Mouse (Mus musculus) left cerebral cortex, postnatal 10 days (tissue): Measurements from ENCODE around the gene 6030468B19Rik. TPM values are rescaled to one million over a fixed set of nuclear protein-coding genes. Genes with fewer than 3 reads are reported as not detected.
"Not testable (repeated sequence)": the region's sequence is repeated elsewhere in the genome, so short reads cannot be mapped to it uniquely, and the experiment has no call there.

Source experiments
- DNase-seq, 2 experiments: peaks; one replicate each; pipeline ENCODE4 v3.0.0; 2021 to 2022; ENCODE audit warnings: low spot score in 2 of 2, mixed read lengths in 1 of 2; ENCODE audit errors: extremely low spot score in 1 of 2
- intact Hi-C: fragments of 180-260 bp; cut with DNase I; formaldehyde crosslinking; loops from one replicate; pipeline ENCODE4 v1.15.1; 2025
- total RNA-seq, 2 experiments: library from RNA; stranded (reverse); gene quantifications; 2 replicates each; pipeline ENCODE4 v1.2.3; 2021

The 6030468B19Rik gene
- total RNA-seq, 2 experiments from 2014 or later, result not detected

- intact Hi-C loops, result no loop called here
- DNase-seq, result no peak
Observed at GRCm38 (mm10) chr11:117777111-117777510, 20.3 kb upstream of the 6030468B19Rik start.

- DNase-seq, result no peak
- intact Hi-C loops, result no loop called here
Observed at GRCm38 (mm10) chr11:117778031-117778430, 19.4 kb upstream of the 6030468B19Rik start.

GRCm38 (mm10) chr11:117778851-117779433 lies 18.5 kb upstream of the 6030468B19Rik start:
- DNase-seq, result peak in 1 of 2 experiments; percentile 53
- intact Hi-C loops, result no loop called here

GRCm38 (mm10) chr11:117779434-117780198 lies 17.8 kb upstream of the 6030468B19Rik start:
- intact Hi-C loops, result no loop called here
- peak in 1 of 2 experiments; percentile 88 for DNase-seq

GRCm38 (mm10) chr11:117780199-117780515 lies 17.3 kb upstream of the 6030468B19Rik start:
- DNase-seq, result no peak
- intact Hi-C loops, result no loop called here

- peak in 1 of 2 experiments; percentile 86 for DNase-seq
- intact Hi-C loops, result no loop called here
Observed at GRCm38 (mm10) chr11:117780582-117781111, 16.8 kb upstream of the 6030468B19Rik start.

GRCm38 (mm10) chr11:117781199-117781821 lies 16.1 kb upstream of the 6030468B19Rik start:
- intact Hi-C loops, result no loop called here
- DNase-seq, result peak in 1 of 2 experiments; percentile 81

- DNase-seq, result peak in 1 of 2 experiments; percentile 65
- intact Hi-C loops, result no loop called here
Observed at GRCm38 (mm10) chr11:117781993-117782704, 15.3 kb upstream of the 6030468B19Rik start, which contains the start of the genes Tmc8 and Tmc6. Tmc8 (plus strand) TSS chr11:117782076. Tmc6 (minus strand) TSS chr11:117782198.

GRCm38 (mm10) chr11:117782705-117783034 lies 14.8 kb upstream of the 6030468B19Rik start:
- intact Hi-C loops, result no loop called here
- DNase-seq, result no peak

- intact Hi-C loops, result no loop called here
Observed at GRCm38 (mm10) chr11:117783089-117783488, 14.4 kb upstream of the 6030468B19Rik start.

GRCm38 (mm10) chr11:117783683-117784309 lies 13.7 kb upstream of the 6030468B19Rik start:
- DNase-seq, result peak in 1 of 2 experiments; percentile 65
- intact Hi-C loops, result no loop called here

More at GRCm38 (mm10) chr11:117783089-117783488, 14.4 kb upstream of the 6030468B19Rik start:
- peak; percentile 61 to 87 for DNase-seq

- peak in 1 of 2 experiments; percentile 71 for DNase-seq
- intact Hi-C loops, result no loop called here
Observed at GRCm38 (mm10) chr11:117786294-117786693, 11.2 kb upstream of the 6030468B19Rik start.

- intact Hi-C loops, DNase-seq: not testable (repeated sequence)
Observed at GRCm38 (mm10) chr11:117788481-117788880, 9.0 kb upstream of the 6030468B19Rik start.

GRCm38 (mm10) chr11:117790286-117790685 lies 7.2 kb upstream of the 6030468B19Rik start:
- intact Hi-C loops, result no loop called here
- DNase-seq, result peak in 1 of 2 experiments; percentile 74

GRCm38 (mm10) chr11:117790703-117791440 lies 6.6 kb upstream of the 6030468B19Rik start:
- intact Hi-C loops, result no loop called here
- DNase-seq, result no peak

GRCm38 (mm10) chr11:117791441-117791761 lies 6.1 kb upstream of the 6030468B19Rik start:
- intact Hi-C loops, result no loop called here
- no peak for DNase-seq

- intact Hi-C loops, result no loop called here
- peak in 1 of 2 experiments; percentile 51 for DNase-seq
Observed at GRCm38 (mm10) chr11:117792281-117792888, 5.1 kb upstream of the 6030468B19Rik start.
